Mouse (Mus musculus): ENCODE measurements at regions not wholly inside any gene's neighbourhood (a gene's known extent, or its start where the extent isn't known, plus 50 kb on each side); places are given as distances from the start of the nearest gene placed in this dataset.

- no peak for TF ChIP-seq GATA1 (IDR thresholded peaks at IDR 0.05; ENCODE audit: borderline replicate concordance, low read length)
- TF ChIP-seq FLI1 (IDR thresholded peaks at IDR 0.05; ENCODE audit: low read length), result no peak
Observed at GRCm38 (mm10) chr1:42241172-42241571, 454.4 kb upstream of the Pou3f3 start.
